Mouse (Mus musculus): ENCODE measurements around the gene Sbno2.

The Sbno2 gene

DNA sequence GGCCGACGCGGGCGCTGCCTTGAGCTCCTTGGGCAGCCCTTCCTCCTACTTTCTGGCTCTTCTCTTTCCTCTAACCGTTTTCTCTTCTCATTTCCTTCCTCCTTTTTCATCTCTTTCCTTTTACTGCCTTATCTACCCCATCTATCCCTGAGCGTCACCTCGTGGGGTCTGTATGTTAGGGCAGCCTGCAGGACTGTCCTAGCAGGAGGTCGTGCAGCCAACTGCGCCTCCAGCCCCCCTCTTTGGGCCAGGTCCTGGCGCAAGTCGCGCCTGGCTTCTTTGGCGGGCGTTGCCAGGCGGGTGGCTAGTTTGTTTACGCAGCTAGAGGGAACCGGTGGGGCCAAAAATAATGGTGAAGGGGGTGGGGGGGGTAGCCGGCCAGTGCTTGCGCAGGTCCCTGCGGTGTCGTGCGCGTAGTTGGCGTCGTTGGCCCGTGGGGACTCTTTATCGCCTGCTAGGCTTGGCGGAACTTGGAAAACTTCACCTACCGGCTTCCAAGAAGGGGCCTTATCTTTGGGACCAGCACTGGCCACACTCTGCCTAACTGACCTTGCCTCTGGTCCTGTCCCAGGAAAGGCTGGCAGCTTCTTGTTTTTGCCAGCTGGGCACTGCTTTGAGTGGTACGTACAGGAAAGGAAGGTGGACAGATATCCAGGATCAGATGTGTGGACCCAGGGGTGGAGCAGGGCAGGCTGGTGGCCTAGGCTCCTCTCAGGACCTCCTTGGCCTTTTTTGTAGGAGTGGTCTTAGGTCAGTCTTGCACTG is 11.7 kb upstream of the Sbno2 start:
- ChIA-PET POLR2A (interaction anchor here in 3 of 4 experiments (0.6 to 3.4 kb wide), 43 partner anchors 8 to 641 kb away, joined by 3 to 38 read pairs (median 4); partner anchors contain the start of genes Cbarp (in 3 of the 3), Sbno2 (in 2 of the 3), Tmem259 (in 2 of the 3) and 1600002K03Rik (in 1 of the 3)), CTCF (interaction anchor here in 3 of 4 experiments (0.6 to 1.5 kb wide), 8 partner anchors 15 to 305 kb away, joined by 3 to 14 read pairs (median 4); no protein-coding TSS in a partner anchor)

DNA sequence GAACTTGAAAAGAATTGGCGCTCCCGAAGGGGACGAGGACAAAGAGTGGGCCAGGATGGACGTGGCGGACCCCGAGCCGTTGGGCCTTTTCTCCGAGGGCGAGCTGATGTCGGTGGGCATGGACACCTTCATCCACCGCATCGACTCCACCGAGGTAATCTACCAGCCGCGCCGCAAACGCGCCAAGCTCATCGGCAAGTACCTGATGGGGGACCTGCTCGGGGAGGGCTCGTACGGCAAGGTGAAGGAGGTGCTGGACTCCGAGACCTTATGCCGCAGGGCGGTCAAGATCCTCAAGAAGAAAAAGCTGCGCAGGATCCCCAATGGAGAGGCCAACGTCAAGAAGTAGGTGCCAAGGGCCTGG is 11.2 kb upstream of the Sbno2 start:
- ChIA-PET CTCF (interaction anchor here in 3 of 4 experiments (0.6 to 1.0 kb wide), 4 partner anchors 16 to 77 kb away, joined by 3 to 7 read pairs (median 4); no protein-coding TSS in a partner anchor), POLR2A (interaction anchor here in 3 of 4 experiments (0.6 to 3.4 kb wide), 34 partner anchors 7 to 641 kb away, joined by 3 to 38 read pairs (median 4); partner anchors contain the start of genes Cbarp (in 2 of the 3), Tmem259 (in 2 of the 3), Cirbp (in 1 of the 3) and Med16 (in 1 of the 3))

DNA sequence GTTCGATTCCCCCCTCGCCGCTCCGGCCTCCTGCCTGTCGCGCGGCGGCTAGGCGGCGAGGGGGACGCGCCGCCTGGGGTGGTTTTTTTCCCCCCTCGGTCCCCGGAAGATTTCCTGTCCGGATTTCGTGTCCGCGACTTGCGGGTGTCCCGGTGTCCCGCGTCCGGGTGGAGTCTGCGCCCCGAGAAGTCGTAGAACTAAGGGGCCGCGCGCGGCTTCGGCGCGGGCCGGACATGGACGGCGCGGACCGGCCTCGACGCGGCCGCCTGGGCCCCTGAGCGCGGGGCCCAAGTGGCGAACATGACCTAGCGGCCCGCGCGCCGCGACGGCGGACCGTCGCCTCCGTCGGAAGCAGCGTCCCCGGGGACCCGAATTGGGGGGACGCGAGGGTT is 10.6 kb upstream of the Sbno2 start:
- POLR2A ChIA-PET, result interaction anchor here (0.6 to 3.4 kb wide), 74 partner anchors 9 to 1180 kb away, joined by 3 to 38 read pairs (median 4); partner anchors contain the start of genes Tmem259 (in 3 of the 4), Polr2e (in 2 of the 4), Wdr18 (in 2 of the 4) and 1600002K03Rik (in 1 of the 4)
- CTCF ChIA-PET, result interaction anchor here (0.5 to 1.6 kb wide), 22 partner anchors 10 to 393 kb away, joined by 3 to 13 read pairs (median 4); partner anchors contain the start of genes Cbarp (in 1 of the 4), Grin3b (in 1 of the 4), Rps15 (in 1 of the 4) and Sbno2 (in 1 of the 4)

DNA sequence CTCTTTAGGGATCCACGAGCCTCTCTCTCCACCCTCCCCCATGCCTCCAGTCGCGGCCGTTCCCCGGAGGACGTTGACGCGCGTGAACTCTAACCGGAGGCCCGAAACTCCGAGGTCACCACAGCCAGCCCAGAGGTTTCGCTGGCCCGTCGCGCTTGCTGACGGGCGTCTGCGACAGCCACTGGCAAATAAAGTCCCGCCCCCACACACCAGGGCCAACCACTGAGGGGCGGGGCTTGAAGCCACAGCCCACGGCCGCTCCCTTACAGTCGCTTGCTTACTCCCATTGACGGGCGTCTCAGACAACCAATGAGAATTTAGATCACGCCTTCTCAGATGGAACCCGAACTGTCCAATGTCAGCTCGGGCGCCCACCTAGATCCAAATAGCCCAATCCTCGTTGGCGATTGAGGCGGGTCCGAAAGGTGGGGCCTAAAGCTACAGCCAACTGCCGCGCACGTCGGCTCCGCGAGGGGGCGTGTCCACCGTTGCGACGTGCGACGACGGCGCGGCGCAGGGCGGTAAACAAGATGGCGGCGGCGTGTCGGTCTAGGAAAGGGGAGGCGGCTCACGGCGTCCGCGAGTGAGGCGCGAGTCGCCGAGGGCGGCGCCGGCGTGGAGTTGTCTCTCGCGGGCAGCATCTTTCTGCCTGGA is 10.0 kb upstream of the Sbno2 start, which contains the start of gene Stk11:
TSS of gene Stk11 (plus strand) at position 514 of the 654 bp plus-strand sequence.
- ChIA-PET POLR2A (interaction anchor here (0.5 to 3.2 kb wide), 70 partner anchors 9 to 1180 kb away, joined by 3 to 28 read pairs (median 4); partner anchors contain the start of genes Tmem259 (in 3 of the 4), Polr2e (in 2 of the 4), Ptbp1 (in 2 of the 4) and Wdr18 (in 2 of the 4)), CTCF (interaction anchor here (0.5 to 1.6 kb wide), 26 partner anchors 10 to 394 kb away, joined by 3 to 13 read pairs (median 3); partner anchors contain the start of genes Cbarp (in 1 of the 4), Grin3b (in 1 of the 4), Rps15 (in 1 of the 4) and Sbno2 (in 1 of the 4))

DNA sequence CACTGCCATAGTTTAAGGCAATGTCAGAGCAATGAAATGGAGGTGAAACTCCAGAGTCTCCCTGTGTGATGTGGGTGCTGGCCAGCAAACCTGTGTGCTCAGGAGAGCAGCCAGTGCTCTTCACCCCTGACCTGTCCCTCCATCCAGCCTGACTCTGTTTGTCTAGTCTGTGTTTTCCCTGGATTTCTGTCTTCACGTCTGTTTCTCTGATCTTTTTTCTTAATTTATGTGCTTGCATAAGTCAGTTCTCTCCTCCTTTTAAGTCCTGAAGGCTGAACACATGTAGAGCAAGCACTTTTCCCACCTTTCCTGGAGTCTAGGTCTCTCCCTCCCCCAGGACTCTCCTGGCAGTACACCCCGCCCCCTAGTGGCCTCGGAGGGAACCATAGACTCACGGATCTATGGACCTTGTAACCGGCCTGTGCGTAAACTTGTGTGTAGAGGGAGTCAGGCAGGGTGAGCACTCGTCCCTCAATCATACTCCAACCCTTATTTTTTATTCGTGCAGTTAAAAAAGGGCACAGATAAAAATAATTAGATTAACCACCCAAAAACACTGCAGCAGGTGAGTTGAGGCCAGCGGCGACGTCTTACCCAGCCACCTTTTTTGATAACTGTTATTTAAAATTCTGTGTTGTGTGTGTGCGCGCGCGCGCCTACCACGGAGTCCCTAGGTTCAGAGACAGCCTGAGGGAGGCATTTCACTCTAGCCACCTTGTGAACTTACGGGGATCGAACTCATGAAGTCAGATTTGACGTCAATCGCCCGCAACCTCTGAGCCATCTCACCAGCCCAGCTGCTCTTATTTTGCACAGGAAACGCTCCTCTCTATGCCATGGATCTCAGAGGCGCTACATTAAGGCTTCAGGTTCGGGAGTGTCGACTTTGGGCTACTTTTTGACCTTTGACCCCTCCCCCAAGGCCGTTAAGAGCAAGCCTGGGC is 9.2 kb upstream of the Sbno2 start:
- CTCF ChIA-PET, result interaction anchor here in 3 of 4 experiments (0.6 to 1.6 kb wide), 18 partner anchors 9 to 327 kb away, joined by 3 to 13 read pairs (median 4); partner anchors contain the start of genes Cbarp (in 1 of the 3), Grin3b (in 1 of the 3), Sbno2 (in 1 of the 3) and Tmem259 (in 1 of the 3)
- POLR2A ChIA-PET, result interaction anchor here (0.5 to 3.2 kb wide), 58 partner anchors 9 to 1181 kb away, joined by 3 to 28 read pairs (median 5); partner anchors contain the start of genes Tmem259 (in 3 of the 4), Polr2e (in 2 of the 4), Ptbp1 (in 2 of the 4) and Cbarp (in 1 of the 4)

DNA sequence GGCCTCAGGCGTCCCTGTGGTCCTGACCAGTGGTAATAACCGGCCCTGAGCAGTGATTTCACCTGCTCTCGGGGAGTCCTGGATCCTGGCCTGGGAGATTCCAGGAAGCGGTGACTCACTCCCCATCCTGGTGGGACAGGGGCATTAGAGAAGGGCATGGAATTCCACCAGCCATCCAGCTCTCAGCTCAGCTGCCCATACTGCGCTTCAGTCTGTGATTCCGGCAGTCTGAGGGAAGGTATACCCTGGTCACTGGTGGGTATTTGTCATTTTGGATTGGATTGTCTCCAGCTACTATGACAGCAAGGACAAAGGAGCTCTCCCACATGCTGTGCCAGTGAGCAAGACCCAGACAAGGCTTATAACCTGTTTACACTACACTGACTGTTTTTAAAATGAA is 2.3 kb upstream of the Sbno2 start:
- CTCF ChIA-PET, result interaction anchor here in 1 of 4 experiments (1.3 kb wide), 1 partner anchor 123 kb away, joined by 5 read pairs; the partner anchor contains the start of gene Tmem259
- POLR2A ChIA-PET, result interaction anchor here in 2 of 4 experiments (0.7 to 1.4 kb wide), 3 partner anchors 28 to 123 kb away, joined by 3 to 4 read pairs (median 3); no protein-coding TSS in a partner anchor

DNA sequence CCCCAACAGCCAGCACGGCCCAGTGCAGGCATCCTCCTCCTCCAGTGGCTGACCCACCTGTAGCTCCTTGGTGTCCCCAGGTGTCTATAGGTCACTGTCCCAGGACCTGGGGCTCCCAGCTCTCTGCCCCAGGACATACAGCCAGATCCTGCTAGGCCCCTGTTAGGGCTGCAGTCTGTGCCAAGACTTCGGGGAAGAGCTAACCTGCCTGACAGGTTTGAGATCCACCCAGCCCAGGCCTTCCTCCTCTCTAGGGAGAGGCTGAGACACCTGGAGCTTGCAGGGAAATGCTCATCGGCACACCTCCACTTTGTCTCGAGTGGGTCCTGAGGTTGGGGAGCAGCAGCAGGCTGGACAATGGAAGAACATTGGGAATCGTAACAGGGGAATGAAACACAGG is 555 bp upstream of the Sbno2 start:
- CTCF ChIA-PET, result interaction anchor here in 1 of 4 experiments (0.7 to 2.3 kb wide), 7 partner anchors 10 to 268 kb away, joined by 3 to 11 read pairs (median 3); partner anchors contain the start of genes Stk11, Tmem259 and Wdr18
- POLR2A ChIA-PET, result interaction anchor here in 3 of 4 experiments (0.6 to 4.0 kb wide), 41 partner anchors 7 to 401 kb away, joined by 3 to 20 read pairs (median 4); partner anchors contain the start of genes Tmem259 (in 2 of the 3), Bsg (in 1 of the 3), Cbarp (in 1 of the 3) and Gpx4 (in 1 of the 3)

DNA sequence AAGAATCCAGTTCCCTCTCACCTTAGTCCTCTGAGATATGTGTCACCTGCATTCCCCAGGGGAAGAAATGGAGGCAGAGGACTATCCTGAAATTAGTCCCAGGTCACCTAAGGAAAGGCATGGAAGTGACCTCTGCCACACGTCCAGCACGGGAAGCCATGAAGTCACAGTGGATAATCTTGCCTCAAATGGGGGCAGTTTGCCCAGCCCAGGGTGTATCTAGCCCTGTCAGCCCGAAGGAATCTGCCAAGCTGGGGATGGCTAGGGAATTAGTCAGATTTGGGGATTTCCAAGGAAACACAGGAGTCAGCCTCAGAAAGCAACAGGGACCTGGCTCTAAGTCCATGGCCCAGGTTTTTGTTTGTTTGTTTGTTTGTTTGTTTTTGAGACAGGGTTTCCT is 1.2 kb downstream of the Sbno2 start:
- POLR2A ChIA-PET, result interaction anchor here in 2 of 4 experiments (0.5 to 4.0 kb wide), 5 partner anchors 11 to 144 kb away, joined by 3 to 20 read pairs (median 3); partner anchors contain the start of genes Stk11 (in 1 of the 2) and Wdr18 (in 1 of the 2)
- CTCF ChIA-PET, result interaction anchor here in 1 of 4 experiments (0.6 kb wide), 1 partner anchor 471 kb away, joined by 4 read pairs; no protein-coding TSS in a partner anchor

DNA sequence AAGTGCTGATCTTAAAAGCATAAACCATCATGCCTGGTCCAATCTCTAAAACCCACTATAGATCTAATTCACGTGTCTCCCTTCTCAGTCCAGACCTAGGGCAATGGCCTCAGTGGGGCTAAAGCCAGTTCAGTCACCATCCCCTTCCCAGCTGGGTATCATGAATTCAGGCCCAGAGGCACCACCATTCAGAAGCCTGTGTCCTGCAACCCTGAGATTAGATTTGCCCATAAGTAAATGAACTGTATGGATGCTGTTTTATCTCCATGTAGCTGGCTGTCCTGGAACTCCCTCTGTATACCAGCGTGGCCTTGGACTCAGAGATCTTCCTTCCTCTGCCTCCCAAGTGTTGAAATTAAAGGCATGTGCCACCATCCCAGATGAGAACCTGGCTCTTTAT is 2.3 kb downstream of the Sbno2 start:
- POLR2A ChIA-PET, result interaction anchor here in 3 of 4 experiments (0.6 to 2.4 kb wide), 19 partner anchors 7 to 194 kb away, joined by 3 to 10 read pairs (median 3); partner anchors contain the start of genes Wdr18 (in 2 of the 3), Med16 (in 1 of the 3) and Tmem259 (in 1 of the 3)
- CTCF ChIA-PET, result interaction anchor here in 1 of 4 experiments (0.7 kb wide), 1 partner anchor 12 kb away, joined by 4 read pairs; the partner anchor contains the start of gene Stk11

DNA sequence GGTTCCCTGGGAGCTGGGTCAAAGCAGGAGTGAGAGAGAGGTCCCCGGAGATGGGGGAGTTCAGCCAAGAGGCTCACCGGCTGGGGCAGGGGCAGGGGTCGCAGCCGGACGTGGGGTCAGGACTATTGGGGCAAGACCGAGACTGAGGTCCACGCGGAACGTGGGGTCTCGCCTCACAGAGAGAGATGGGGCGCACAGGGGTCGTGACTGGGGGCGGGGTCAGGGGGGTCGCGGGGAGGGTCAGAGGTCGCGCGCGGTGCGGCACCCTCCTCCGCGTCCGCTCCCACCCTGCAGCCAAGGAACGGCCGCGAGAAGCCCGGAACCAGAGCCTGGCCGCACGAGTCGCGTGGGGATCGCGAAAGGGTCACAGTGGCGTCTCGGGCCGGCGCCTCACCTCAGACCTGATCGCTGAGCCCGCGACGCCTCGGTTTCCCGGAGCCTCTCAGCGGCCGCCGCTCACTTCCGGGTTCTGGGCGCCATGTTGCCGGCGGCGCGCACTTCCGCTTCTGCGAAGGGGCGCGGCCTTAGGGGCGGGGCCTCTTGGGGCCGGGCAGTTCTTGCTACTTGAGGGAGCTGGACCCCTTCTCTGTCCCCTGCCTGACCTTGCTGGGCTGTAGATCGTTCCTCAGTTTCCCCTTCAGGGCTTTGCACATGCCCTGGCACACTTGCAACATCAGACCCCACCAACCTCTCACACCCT is 3.0 kb downstream of the Sbno2 start:
- POLR2A ChIA-PET, result interaction anchor here in 3 of 4 experiments (0.6 to 1.7 kb wide), 17 partner anchors 8 to 193 kb away, joined by 3 to 7 read pairs (median 3); partner anchors contain the start of genes Med16 (in 1 of the 3), Rps15 (in 1 of the 3), Tmem259 (in 1 of the 3) and Wdr18 (in 1 of the 3)
- CTCF ChIA-PET, result no interaction called here

DNA sequence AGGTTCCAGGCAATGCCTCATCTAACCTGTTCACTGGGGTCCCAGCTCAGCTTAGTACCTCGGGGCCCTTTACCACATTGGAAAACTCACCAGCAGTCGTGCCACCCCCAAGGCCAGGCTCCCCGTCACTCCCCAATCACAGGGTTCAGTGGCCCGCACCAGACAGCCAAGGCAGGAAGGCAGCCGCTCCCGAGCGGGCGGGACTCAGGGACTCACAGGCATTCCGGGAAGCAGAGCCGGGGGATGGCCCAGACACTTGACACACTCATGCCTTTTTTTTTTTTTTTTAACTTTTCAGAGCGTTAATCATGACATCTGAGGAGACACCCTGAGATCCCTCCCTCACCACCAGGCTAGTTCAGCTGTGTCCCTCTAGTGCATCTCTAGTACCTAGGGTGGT is 4.4 kb downstream of the Sbno2 start:
- ChIA-PET POLR2A (interaction anchor here in 2 of 4 experiments (0.6 to 2.5 kb wide), 6 partner anchors 14 to 67 kb away, joined by 3 to 8 read pairs (median 4); partner anchors contain the start of gene Stk11 (in 2 of the 2)), CTCF (interaction anchor here (0.6 to 1.4 kb wide), 4 partner anchors 18 to 125 kb away, joined by 3 to 6 read pairs (median 4); partner anchors contain the start of gene Mum1 (in 1 of the 4))

DNA sequence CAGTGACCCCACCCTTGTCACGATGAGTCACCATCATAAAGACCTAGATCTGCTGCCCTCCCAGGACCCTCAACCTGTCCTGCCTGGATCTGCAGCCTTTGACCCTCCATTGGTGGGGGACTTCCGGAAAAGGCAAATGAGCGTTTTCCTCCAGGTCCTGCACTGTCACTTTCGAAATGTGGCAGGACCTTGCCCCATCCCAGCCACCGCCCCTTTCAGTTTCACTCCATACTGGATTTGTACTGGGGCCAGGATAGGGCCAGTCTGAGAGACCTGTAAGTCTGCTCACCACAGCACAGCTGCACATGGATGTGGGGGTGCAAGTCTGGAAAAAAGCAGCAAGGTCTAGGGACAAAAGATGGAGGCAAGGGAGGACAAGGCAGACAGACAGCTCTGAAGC is 6.7 kb downstream of the Sbno2 start:
- POLR2A ChIA-PET, result interaction anchor here in 2 of 4 experiments (0.5 to 2.8 kb wide), 5 partner anchors 8 to 88 kb away, joined by 3 to 13 read pairs (median 4); no protein-coding TSS in a partner anchor
- CTCF ChIA-PET, result interaction anchor here in 2 of 4 experiments (0.6 kb wide), 3 partner anchors 101 to 330 kb away, joined by 3 to 8 read pairs (median 5); no protein-coding TSS in a partner anchor

DNA sequence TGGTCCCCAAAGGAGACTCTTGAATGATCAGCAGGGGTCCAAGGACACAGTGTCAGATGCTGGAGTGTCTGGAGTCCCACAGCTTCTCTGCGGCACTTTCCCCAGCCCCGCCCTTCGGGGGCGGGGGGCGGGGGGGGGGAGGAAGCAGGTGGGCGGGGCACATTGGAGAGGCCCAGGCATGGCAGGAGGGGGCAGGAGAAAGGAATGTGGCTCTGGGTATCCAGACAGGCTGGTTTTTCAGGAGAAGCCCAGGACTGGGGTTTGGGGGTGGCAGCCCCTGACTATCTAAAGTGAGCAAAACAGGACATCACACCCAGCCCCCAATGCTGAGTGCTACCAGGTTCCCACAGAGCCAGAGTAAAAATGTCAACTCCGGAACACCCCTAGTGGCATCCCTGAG is 8.1 kb downstream of the Sbno2 start:
- CTCF ChIA-PET, result interaction anchor here in 2 of 4 experiments (0.6 to 1.2 kb wide), 7 partner anchors 14 to 113 kb away, joined by 3 to 4 read pairs (median 4); partner anchors contain the start of genes Stk11 (in 1 of the 2) and Tmem259 (in 1 of the 2)
- POLR2A ChIA-PET, result interaction anchor here in 2 of 4 experiments (0.6 to 2.8 kb wide), 10 partner anchors 8 to 243 kb away, joined by 3 to 11 read pairs (median 4); partner anchors contain the start of genes Ptbp1 (in 2 of the 2), Sbno2 (in 1 of the 2) and Stk11 (in 1 of the 2)

DNA sequence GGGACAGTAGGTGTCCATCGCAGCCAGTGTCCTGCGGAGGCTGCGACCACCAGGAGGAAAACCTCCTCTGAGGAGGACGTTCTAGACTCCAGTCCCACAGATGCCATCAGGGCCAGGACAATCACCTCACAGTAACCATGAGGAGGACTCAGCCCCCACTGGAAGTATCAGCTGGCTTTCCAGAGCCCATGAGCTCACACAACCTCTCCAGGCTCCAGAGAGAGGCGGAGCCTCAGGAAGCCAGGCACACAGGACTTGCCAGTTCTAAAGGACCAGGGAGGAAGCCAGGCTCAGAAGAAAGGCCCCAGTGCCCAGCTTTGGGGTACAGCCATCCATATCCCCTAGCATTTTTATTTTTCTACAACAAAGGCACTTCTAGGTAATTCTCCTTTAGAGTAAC is 9.8 kb downstream of the Sbno2 start:
- CTCF ChIA-PET, result no interaction called here
- POLR2A ChIA-PET, result interaction anchor here in 3 of 4 experiments (0.6 to 2.5 kb wide), 16 partner anchors 8 to 89 kb away, joined by 3 to 6 read pairs (median 3); partner anchors contain the start of genes 1600002K03Rik (in 1 of the 3) and Gpx4 (in 1 of the 3)

DNA sequence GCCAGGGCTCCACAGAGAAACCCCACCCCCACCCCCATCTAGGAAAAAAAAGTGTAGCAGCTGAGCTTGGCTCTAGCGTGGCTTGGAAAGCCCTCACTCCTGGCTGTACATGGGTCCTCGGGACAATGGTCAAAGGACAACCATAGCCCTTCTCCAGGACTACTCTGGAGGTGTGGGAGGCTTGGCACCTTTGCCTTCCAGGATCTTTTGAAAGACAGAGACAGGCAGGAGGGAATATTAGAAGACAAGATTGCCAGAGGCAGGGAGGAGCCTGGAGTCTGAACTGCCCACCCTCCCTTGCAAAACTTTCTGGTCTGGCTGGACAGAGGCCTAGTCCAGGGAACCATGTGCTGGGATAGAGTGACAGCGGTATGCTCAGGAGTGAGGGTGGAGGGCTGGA is 10.7 kb downstream of the Sbno2 start:
- POLR2A ChIA-PET, result interaction anchor here in 2 of 4 experiments (0.7 to 2.0 kb wide), 7 partner anchors 10 to 329 kb away, joined by 3 to 6 read pairs (median 3); no protein-coding TSS in a partner anchor
- CTCF ChIA-PET, result interaction anchor here in 1 of 4 experiments (0.5 to 0.6 kb wide), 2 partner anchors 245 to 445 kb away, joined by 3 to 4 read pairs; no protein-coding TSS in a partner anchor
